Mouse (Mus musculus) lung, postnatal 0 days (tissue): ENCODE data around the gene Ankrd6.

Source experiments
- CTCF ChIP-seq: IDR thresholded peaks from 2 replicates; pipeline ENCODE4 v1.5.1; 2016; ENCODE audit warnings: antibody characterized with exemption, mild to moderate bottlenecking
- EP300 ChIP-seq: IDR thresholded peaks from 2 replicates; pipeline ENCODE4 v1.6.1; 2016; ENCODE audit warnings: antibody characterized with exemption, mild to moderate bottlenecking, control low read depth

DNA sequence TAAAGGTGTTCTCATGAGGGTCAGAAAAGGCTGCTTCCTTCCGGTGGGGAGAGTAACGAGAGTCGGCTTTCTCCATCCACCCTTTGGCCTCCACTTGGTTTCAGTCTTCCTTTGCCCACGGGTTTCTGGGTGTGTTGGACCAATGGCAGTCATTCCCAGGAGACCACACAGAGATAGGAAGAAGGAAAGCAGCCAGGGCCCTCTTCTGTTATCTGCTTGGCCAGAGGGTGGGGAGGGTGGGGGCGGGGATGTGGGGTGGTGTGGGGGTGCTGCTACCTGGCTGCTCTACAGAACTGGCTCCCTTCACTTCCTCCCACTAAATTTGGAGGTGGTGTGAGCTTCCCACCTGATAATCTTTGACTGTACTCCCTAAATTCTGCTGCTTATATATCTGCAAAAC lies 31.0 kb upstream of the Ankrd6 start:
- no peak for TF ChIP-seq CTCF
- TF ChIP-seq EP300, result no peak
